Mouse (Mus musculus) lung, embryonic 14.5 days (tissue): ENCODE measurements around the gene Lifr. TPM values are rescaled to one million over a fixed set of nuclear protein-coding genes. Genes with fewer than 3 reads are reported as not detected.
A peak's percentile ranks its signal among the peaks of the same experiment; 100 is the strongest.

Source experiments
- ATAC-seq: fragments of 200-750 bp; cut with Nextera tagmentation; 2 replicates; pipeline ENCODE4 v1.8.0; 2017; ENCODE audit warnings: mild to moderate bottlenecking, moderate TSS enrichment, moderate library complexity; ENCODE audit not compliant: insufficient read depth
- DNase-seq: peaks from one replicate; pipeline ENCODE4 v3.0.0-alpha.2; 2015
- H3K27ac ChIP-seq: fragments of 300-500 bp; sonication (generic); 2 replicates; pipeline ENCODE4 v1.5.1; 2014; ENCODE audit warnings: low read depth, mild to moderate bottlenecking, moderate library complexity
- H3K27me3 ChIP-seq: fragments of 300-500 bp; sonication (generic); 2 replicates; pipeline ENCODE4 v1.6.1; 2014; ENCODE audit warnings: low read length, control low read depth; ENCODE audit not compliant: insufficient read depth
- H3K36me3 ChIP-seq: fragments of 300-500 bp; sonication (generic); 2 replicates; pipeline ENCODE4 v1.6.1; 2014; ENCODE audit warnings: control low read depth; ENCODE audit not compliant: insufficient read depth
- H3K4me1 ChIP-seq: fragments of 300-500 bp; sonication (generic); 2 replicates; pipeline ENCODE4 v1.6.1; 2014; ENCODE audit warnings: antibody characterized with exemption, control low read depth; ENCODE audit not compliant: insufficient read depth
- H3K4me2 ChIP-seq: fragments of 300-500 bp; sonication (generic); 2 replicates; pipeline ENCODE4 v1.6.1; 2014; ENCODE audit warnings: mild to moderate bottlenecking
- H3K4me3 ChIP-seq: fragments of 300-500 bp; sonication (generic); 2 replicates; pipeline ENCODE4 v1.5.1; 2014; ENCODE audit warnings: low read depth, low read length
- H3K9ac ChIP-seq: fragments of 300-500 bp; sonication (generic); 2 replicates; pipeline ENCODE4 v1.6.1; 2014
- H3K9me3 ChIP-seq: fragments of 300-500 bp; sonication (generic); 2 replicates; pipeline ENCODE4 v1.6.1; 2016; ENCODE audit warnings: low read depth, low read length, control low read depth
- CTCF ChIP-seq: IDR thresholded peaks from 2 replicates; pipeline ENCODE4 v1.5.1; 2016; ENCODE audit warnings: antibody characterized with exemption, low read depth
- WGBS: fragments of 180-500 bp; shearing (Covaris S2); extraction: QIAGEN DNeasy Blood & Tissue Kit; methylation state at CpG from one replicate; pipeline ENCODE4 v1.1.7; 2014; 5-methylcytosine and 5-hydroxymethylcytosine counted together
- polyA plus RNA-seq: library from polyadenylated mRNA; unstranded; fragments of >200 nt; fragmentation: Nextera tagmentation; extraction: Ambion mirVana; gene quantifications from 2 replicates; pipeline ENCODE4 v1.2.1, GENCODE M21; 2014

The Lifr gene
- polyA plus RNA-seq, 1 experiment from 2014 or later, result 31.0 TPM

DNA sequence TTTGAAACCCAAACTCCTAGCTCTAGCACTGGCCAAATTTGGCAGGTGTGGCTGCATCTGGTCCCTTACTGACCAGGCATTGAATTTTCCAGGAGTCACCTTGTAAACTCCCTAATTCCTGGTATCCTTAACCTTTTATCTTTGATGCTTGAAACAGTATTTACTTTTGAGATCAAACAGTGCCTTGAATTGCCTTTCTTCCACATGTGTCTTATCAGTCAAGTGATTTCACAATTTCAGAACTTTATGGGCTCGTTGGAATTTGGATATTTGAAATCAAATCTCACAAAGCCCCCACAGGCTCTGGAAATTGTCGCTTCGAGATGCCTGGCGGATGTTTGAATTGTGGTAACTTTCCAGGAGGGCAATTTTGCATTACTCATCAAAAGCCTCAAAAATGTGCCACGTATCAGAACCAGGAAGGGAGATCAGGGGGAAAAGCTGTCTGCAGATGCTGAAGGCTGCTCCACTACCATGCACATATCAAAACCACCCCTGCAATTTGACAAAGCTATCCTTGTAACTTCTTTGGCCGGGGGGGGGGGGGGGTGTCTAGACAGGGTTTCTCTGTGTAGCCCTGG, 45.7 kb downstream of the Lifr start:
- Histone ChIP-seq H3K4me3 (no peak overlapping the region), H3K9ac (no peak overlapping the region), H3K27me3 (no peaks in the 10 kb centered on the region), H3K4me1 (peaks cover 13% of the 10 kb centered on the region; the same call in 1 of the 2 replicates), H3K4me2 (no peak overlapping the region), H3K27ac (no peak overlapping the region), H3K36me3 (0 out of 2 replicates have a peak, but pooled peaks cover 3% of the 10 kb centered on the region), H3K9me3 (no peaks in the 10 kb centered on the region)
- no peak for TF ChIP-seq CTCF
- WGBS, result 55% methylated on average over 6 of the region's 6 CpGs
- ATAC-seq, result no peak
- no peak for DNase-seq

DNA sequence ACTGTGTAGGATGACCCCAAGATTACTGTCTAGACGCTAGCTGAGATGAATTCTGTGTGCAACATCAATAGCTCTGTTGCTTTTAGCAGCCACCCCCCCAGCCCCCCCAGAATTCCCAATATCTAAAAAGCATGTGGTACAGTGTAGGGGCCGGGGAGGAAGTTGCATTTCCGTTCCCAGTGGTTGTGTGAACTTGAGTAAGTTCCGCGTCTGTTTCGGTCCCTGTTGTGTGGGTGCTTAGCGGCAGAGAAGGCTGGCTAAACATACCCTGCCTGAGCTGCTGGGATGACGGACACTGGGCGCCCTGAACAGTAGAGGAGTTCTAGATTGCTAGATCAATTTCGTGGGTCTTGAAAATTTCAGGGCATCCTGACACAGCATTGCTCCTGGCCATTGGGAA, 46.5 kb downstream of the Lifr start:
- no peaks in the 10 kb centered on the region for H3K9me3 ChIP-seq
- no peak for ATAC-seq
- H3K4me1 ChIP-seq, result peaks cover 12% of the 10 kb centered on the region; the same call in 1 of the 2 replicates
- 80% methylated on average over 10 of the region's 10 CpGs for WGBS
- no peak overlapping the region for H3K4me3 ChIP-seq
- no peak overlapping the region for H3K9ac ChIP-seq
- H3K36me3 ChIP-seq, result 0 out of 2 replicates have a peak, but pooled peaks cover 3% of the 10 kb centered on the region
- H3K27me3 ChIP-seq, result no peaks in the 10 kb centered on the region
- no peak overlapping the region for H3K4me2 ChIP-seq
- H3K27ac ChIP-seq, result no peak overlapping the region
- no peak for DNase-seq
- TF ChIP-seq CTCF, result no peak

DNA sequence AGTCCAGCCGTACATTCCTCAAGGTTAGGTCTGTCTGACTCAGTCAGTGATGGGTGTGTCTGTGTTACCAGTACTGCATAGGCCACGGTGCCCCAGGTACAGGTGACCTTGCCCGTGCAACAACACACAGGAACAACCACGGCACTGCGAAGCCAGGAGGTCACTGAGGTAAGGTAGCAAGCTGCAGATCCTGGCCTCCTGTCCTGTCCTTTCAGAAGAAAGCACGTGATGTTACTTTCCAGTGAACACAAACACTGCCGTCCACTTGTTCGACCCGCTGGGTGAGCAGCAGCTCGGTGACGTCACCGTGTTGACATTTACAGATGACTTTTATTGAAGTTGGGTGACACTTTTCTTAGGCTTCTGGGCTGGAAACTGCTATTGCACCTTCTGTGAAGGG, 47.2 kb downstream of the Lifr start:
- peak; percentile 19; the same call in 1 of the 2 replicates for ATAC-seq
- peaks cover 10% of the 10 kb centered on the region; the same call in 1 of the 2 replicates for H3K4me1 ChIP-seq
- 0 out of 2 replicates have a peak, but pooled peaks cover 2% of the 10 kb centered on the region for H3K36me3 ChIP-seq
- no peak overlapping the region for H3K27ac ChIP-seq
- H3K4me3 ChIP-seq, result no peak overlapping the region
- H3K9me3 ChIP-seq, result no peaks in the 10 kb centered on the region
- 0 out of 2 replicates have a peak overlapping the region, but pooled peaks have one; percentile 20 for H3K4me2 ChIP-seq
- DNase-seq, result peak; percentile 66
- WGBS, result 43% methylated on average over 12 of the region's 12 CpGs
- H3K27me3 ChIP-seq, result no peaks in the 10 kb centered on the region
- no peak overlapping the region for H3K9ac ChIP-seq
- TF ChIP-seq CTCF, result no peak

DNA sequence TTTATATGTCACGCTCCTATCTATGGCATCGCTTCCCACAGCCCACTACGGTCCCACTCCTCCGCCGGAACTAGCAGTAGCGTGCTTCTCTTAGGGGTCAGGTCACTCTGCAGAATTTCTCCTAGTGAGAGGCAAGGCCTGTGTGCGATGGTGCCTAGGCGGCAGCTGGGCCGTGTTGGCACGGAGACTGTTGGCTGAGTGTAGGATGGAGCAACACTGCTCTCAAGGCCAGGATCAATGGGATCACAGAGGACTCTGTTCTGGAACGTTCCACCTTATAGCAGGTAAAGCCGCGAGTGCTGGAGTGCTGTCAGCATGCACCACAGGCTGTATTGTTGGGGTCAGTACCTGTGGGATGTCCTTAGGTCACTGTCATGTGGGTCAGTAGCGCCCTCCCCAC, 48.1 kb downstream of the Lifr start:
- Histone ChIP-seq H3K27ac (no peak overlapping the region), H3K4me1 (0 out of 2 replicates have a peak, but pooled peaks cover 6% of the 10 kb centered on the region), H3K9me3 (no peaks in the 10 kb centered on the region), H3K9ac (no peak overlapping the region), H3K4me2 (no peak overlapping the region), H3K27me3 (no peaks in the 10 kb centered on the region), H3K36me3 (no peaks in the 10 kb centered on the region), H3K4me3 (no peak overlapping the region)
- ATAC-seq (no peak), DNase-seq (no peak)
- no peak for TF ChIP-seq CTCF
- 86% methylated on average over 14 of the region's 14 CpGs for WGBS

DNA sequence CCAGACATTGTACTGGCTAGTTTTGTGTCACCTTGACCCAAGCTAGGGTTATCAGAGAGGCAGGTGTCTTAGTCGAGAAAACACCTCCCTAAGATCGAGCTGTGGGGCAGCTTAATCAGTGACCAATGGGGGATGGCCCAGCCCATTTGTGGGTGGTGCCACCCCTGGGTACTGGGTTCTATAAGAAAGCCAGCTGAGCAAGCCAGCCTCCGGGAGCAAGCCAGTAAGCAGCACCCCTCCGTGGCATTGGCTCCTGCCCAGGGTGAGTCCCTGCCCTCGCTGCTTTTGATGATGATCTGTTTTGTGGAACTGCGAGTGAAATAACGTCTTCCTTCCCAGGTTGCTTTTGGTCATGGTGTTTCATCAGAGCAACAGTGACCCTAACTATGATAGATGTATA, 49.9 kb downstream of the Lifr start:
- Histone ChIP-seq H3K9me3 (no peaks in the 10 kb centered on the region), H3K27ac (no peak overlapping the region), H3K4me1 (peaks cover 17% of the 10 kb centered on the region), H3K27me3 (no peaks in the 10 kb centered on the region), H3K4me3 (no peak overlapping the region), H3K4me2 (no peak overlapping the region), H3K36me3 (no peaks in the 10 kb centered on the region), H3K9ac (no peak overlapping the region)
- WGBS, result 71% methylated on average over 7 of the region's 7 CpGs
- DNase-seq (no peak), ATAC-seq (no peak)
- no peak for TF ChIP-seq CTCF

DNA sequence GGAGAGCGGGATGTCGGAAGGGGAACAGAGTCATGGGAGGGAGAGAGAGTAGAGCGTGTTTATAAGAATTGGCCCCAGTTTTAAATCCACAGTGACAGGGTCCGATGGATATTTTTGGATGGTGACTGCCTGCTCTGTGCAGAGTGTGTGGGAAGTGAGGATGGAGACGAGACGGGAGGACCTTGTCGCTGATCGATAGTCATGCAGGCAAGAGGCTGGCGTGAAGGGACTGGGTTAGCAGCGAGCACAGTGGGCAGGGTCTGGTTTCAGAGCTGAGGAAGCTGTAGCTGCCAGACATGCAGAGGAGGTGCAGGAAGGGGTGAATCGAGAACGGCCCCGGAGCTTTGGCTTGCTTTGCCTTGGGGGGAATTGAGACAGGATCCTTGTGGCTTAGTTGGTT, 50.8 kb downstream of the Lifr start:
- no peak for TF ChIP-seq CTCF
- no peak overlapping the region for H3K9ac ChIP-seq
- no peak overlapping the region for H3K4me2 ChIP-seq
- WGBS, result 70% methylated on average over 13 of the region's 13 CpGs
- no peaks in the 10 kb centered on the region for H3K27me3 ChIP-seq
- H3K4me1 ChIP-seq, result peaks cover 27% of the 10 kb centered on the region
- no peak for ATAC-seq
- H3K27ac ChIP-seq, result no peak overlapping the region
- no peak overlapping the region for H3K4me3 ChIP-seq
- DNase-seq, result no peak
- H3K9me3 ChIP-seq, result no peaks in the 10 kb centered on the region
- no peaks in the 10 kb centered on the region for H3K36me3 ChIP-seq

DNA sequence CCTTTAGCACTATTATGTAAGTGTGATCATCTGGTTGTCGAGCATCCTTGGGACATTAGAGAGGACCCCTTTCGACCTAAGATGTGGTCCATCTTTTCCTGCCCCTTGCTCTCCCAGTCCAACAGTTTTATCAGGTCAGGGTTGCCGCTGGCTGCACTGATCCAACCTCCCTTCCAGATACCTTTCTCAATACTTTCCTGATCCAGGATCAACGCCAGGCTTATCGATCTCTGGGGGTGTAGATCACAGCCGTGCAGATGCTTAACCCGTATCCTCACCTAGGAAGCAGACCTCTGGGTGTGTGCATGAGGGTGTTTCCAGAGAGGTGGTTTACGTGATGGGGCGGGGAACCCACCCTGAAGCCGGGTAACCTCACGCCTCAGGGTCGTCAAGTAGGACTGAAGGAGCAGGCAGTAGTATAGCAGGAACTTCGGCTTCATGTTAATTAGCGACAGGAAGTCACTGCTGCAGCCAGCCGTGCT, 53.3 kb downstream of the Lifr start:
- Histone ChIP-seq H3K4me3 (no peak overlapping the region), H3K36me3 (no peaks in the 10 kb centered on the region), H3K4me1 (peaks cover 26% of the 10 kb centered on the region), H3K27me3 (no peaks in the 10 kb centered on the region), H3K27ac (no peak overlapping the region), H3K4me2 (no peak overlapping the region), H3K9me3 (no peaks in the 10 kb centered on the region), H3K9ac (no peak overlapping the region)
- 39% methylated on average over 15 of the region's 15 CpGs for WGBS
- TF ChIP-seq CTCF, result no peak
- ATAC-seq, result no peak
- DNase-seq, result no peak

DNA sequence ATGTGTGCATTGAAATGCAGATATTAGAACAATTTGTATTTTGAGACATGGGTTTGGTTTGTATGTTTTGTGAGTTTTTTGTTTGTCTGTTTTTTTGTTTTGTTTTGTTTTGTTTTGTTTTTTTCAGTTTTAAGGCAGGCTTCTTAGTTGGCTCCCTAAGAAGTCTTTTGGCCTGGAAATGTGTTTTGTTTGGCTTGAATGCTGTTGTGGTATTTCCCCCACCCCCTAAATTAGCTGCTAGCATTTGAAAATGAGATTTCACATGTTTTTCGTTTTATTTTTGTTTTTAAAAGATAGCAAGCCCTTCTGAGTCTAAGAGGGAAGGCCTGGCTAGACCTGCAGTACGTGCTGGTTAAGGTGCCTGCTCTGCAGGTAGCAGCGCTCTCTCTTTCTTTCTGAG, 54.1 kb downstream of the Lifr start:
- no peak for TF ChIP-seq CTCF
- Histone ChIP-seq H3K9me3 (no peaks in the 10 kb centered on the region), H3K36me3 (no peaks in the 10 kb centered on the region), H3K27ac (no peak overlapping the region), H3K4me3 (no peak overlapping the region), H3K9ac (no peak overlapping the region), H3K4me1 (peaks cover 26% of the 10 kb centered on the region), H3K4me2 (no peak overlapping the region), H3K27me3 (no peaks in the 10 kb centered on the region)
- 63% methylated on average over 3 of the region's 3 CpGs for WGBS
- peak; percentile 49 for DNase-seq
- ATAC-seq, result no peak
